Mouse (Mus musculus): ENCODE results near the gene Foxc2.

- TF ChIP-seq CTCF (IDR thresholded peaks at IDR 0.05; ENCODE audit: extremely low read depth, insufficient read depth, low read length) (no peak), POLR2A (IDR thresholded peaks at IDR 0.05; ENCODE audit: extremely low read depth, insufficient read depth, low read length) (no peak)
Observed at GRCm38 (mm10) chr8:121085011-121085410, 31.0 kb upstream of the Foxc2 start.
